9 mouse cellular contexts compared by ENCODE assay signal in the genomic region with DNA sequence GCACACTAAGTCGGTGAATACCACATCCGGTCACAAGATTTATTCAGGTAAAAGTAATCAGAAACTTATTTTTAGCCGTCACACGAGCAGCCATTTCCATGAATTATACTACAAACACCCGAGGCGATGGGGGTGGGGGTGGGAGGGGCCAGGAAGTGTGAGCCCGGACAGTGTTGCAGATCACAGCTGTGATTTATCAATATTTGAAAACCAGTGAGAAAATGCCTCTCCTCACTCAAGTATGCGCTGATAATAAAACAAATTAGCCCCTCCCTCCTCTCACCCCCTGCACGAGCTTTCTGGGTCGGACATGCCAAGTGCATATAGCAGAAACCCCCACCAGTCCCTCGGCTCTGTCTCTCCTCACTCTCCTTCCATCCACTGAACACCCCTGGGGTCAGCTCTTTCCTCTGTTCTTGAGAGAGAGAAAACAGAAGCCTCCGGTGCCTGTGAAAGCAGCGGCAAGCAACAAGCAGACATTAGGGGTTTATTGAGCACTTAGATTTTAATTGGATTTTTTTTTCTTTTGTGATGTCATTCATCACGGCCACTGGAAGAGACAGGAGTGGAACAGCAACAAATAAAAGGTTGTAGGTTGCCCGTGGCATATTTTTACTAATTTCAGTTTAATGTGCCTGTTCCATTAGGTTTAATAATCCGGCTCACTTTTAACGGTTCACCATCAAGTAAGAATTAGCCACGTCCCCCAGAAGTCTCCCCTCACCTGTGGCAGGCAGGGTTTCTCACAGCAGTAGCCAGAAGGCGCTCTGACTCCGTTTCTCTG.
DNase-seq lines count a peak whose midpoint lies in the region; ATAC-seq lines count a peak whose summit lies in the region.
"Had no signal": no experiment of that assay in that cellular context is flagged by ENCODE, and none has a peak within 500 bp of the region (broad histone marks: within the 10 kb centered on the region; RNA-seq: fewer than 3 reads in every experiment).

No protein-coding gene starts in this region.

- WGBS in liver, embryonic 11.5 days, result 58% methylated on average over 20 of the region's 20 CpGs
- 33% methylated on average over 20 of the region's 20 CpGs for WGBS in forebrain, embryonic 12.5 days
- 29% methylated on average over 20 of the region's 20 CpGs for WGBS in limb, embryonic 10.5 days

- no peaks in the 10 kb centered on the region for H3K27me3 ChIP-seq in liver, embryonic 11.5 days (replicated peaks; ENCODE audit: control insufficient read depth, insufficient read depth, low read length)
- H3K27me3 ChIP-seq in forebrain, embryonic 12.5 days, result no peaks in the 10 kb centered on the region
- no peaks in the 10 kb centered on the region; the same call in 1 of the 2 replicates for H3K27me3 ChIP-seq in limb, embryonic 10.5 days (ENCODE audit: low read depth, poor library complexity, severe bottlenecking)

- H3K36me3 ChIP-seq in liver, embryonic 11.5 days (ENCODE audit: control insufficient read depth, insufficient read depth, low read length), result no peaks in the 10 kb centered on the region
- no peaks in the 10 kb centered on the region for H3K36me3 ChIP-seq in forebrain, embryonic 12.5 days (replicated peaks)
- no peaks in the 10 kb centered on the region for H3K36me3 ChIP-seq in limb, embryonic 10.5 days

- H3K4me1 ChIP-seq in liver, embryonic 11.5 days (replicated peaks; ENCODE audit: control insufficient read depth, insufficient read depth, low read length), result no peaks in the 10 kb centered on the region
- H3K4me1 ChIP-seq in forebrain, embryonic 12.5 days, result peaks cover 18% of the 10 kb centered on the region
- peaks cover 30% of the 10 kb centered on the region for H3K4me1 ChIP-seq in limb, embryonic 10.5 days

- H3K27ac ChIP-seq in liver, embryonic 11.5 days (ENCODE audit: low read depth, low read length), result no peak overlapping the region
- H3K27ac ChIP-seq in forebrain, embryonic 12.5 days, result peak overlapping the region; percentile 31; the same call in 1 of the 2 replicates
- peak overlapping the region; percentile 58; the same call in 1 of the 2 replicates for H3K27ac ChIP-seq in limb, embryonic 10.5 days
- H3K27ac ChIP-seq: macrophage had no signal

- H3K9me3 ChIP-seq in liver, embryonic 11.5 days (ENCODE audit: control insufficient read depth, low read length), result no peaks in the 10 kb centered on the region
- no peaks in the 10 kb centered on the region for H3K9me3 ChIP-seq in forebrain, embryonic 12.5 days
- no peaks in the 10 kb centered on the region for H3K9me3 ChIP-seq in limb, embryonic 10.5 days (replicated peaks)

- no peak overlapping the region for H3K4me3 ChIP-seq in liver, embryonic 11.5 days (ENCODE audit: low read depth, low read length)
- H3K4me3 ChIP-seq in forebrain, embryonic 12.5 days (replicated peaks), result peak overlapping the region; percentile 21
- H3K4me3 ChIP-seq in limb, embryonic 10.5 days, result peak overlapping the region; percentile 44

- H3K9ac ChIP-seq in liver, embryonic 11.5 days (ENCODE audit: low read depth, low read length), result no peak overlapping the region
- peak overlapping the region; percentile 21; the same call in 1 of the 2 replicates for H3K9ac ChIP-seq in forebrain, embryonic 12.5 days

- peak overlapping the region; percentile 46 for H3K4me2 ChIP-seq in liver, embryonic 11.5 days
- peak overlapping the region; percentile 49 for H3K4me2 ChIP-seq in forebrain, embryonic 12.5 days

- no peak for DNase-seq in liver, embryonic 11.5 days (ENCODE audit: low spot score)
- no peak for DNase-seq in liver
- peak; percentile 58 for DNase-seq in limb, embryonic 10.5 days (ENCODE audit: low spot score)
- DNase-seq in retina, postnatal 1 day, result peak; percentile 48
- no peak for DNase-seq in thymus, postnatal 10 days (ENCODE audit: low spot score in 2 of 2)
- no peak for DNase-seq in right cerebral cortex, postnatal 25 days
- DNase-seq: spleen, adult 18-20 months had no signal

- no peak for ATAC-seq in liver, embryonic 11.5 days (replicated peaks; ENCODE audit: low FRiP score)
- ATAC-seq in forebrain, embryonic 12.5 days (ENCODE audit: low FRiP score), result peak; percentile 66; the same call in 1 of the 2 replicates

Comparison
In these comparisons a context has a peak if more than half of its experiments do, and no peak if none do; other contexts are left out.
1. DNase-seq: peak in limb, embryonic 10.5 days (single experiment) and retina, postnatal 1 day (single experiment); none in liver, embryonic 11.5 days (single experiment), liver (single experiment), thymus, postnatal 10 days (0 of 2) and right cerebral cortex, postnatal 25 days (single experiment).